34 mouse cellular contexts compared by ENCODE assay signal in the genomic region with DNA sequence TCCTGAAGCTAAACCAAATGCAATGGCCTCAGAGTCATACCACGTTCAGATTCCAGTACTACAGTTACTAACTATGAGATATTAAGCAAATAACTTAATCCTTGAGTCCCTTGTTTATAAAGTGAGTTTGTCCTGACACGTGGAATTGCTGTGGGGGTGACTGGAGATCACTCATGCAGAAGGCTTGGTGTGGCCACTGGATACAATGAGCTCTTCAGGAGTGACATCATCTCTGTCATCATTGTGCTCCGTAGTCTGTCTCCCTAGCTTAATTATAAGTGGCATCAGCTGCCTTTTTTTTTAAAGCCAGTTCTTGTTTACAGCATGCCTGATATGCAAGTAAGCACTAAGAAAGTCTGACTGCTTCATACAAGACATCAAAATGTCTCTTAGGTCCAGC.
"Had no signal": no experiment of that assay in that cellular context is flagged by ENCODE, and none has a peak within 500 bp of the region (broad histone marks: within the 10 kb centered on the region; RNA-seq: fewer than 3 reads in every experiment).

No protein-coding gene starts in this region.

- H3K36me3 ChIP-seq: heart, embryonic 10.5 days; heart, embryonic 12.5 days; heart, embryonic 13.5 days; heart, embryonic 15.5 days; hindbrain, embryonic 10.5 days; hindbrain, embryonic 12.5 days; hindbrain, embryonic 13.5 days; hindbrain, embryonic 15.5 days; intestine, embryonic 15.5 days; kidney, embryonic 15.5 days had no signal

- H3K9me3 ChIP-seq: heart, embryonic 10.5 days; heart, embryonic 12.5 days; heart, embryonic 13.5 days; heart, embryonic 15.5 days; hindbrain, embryonic 10.5 days; hindbrain, embryonic 12.5 days; hindbrain, embryonic 13.5 days; hindbrain, embryonic 15.5 days; intestine, embryonic 15.5 days; kidney, embryonic 15.5 days had no signal

- ATAC-seq: hindbrain, embryonic 16.5 days; hindbrain, postnatal 0 days; inflammation-experienced regulatory T-cells, adult 6 months; intestine, embryonic 15.5 days; intestine, embryonic 16.5 days; intestine, postnatal 0 days had no signal

- H3K4me2 ChIP-seq: heart, embryonic 11.5 days; heart, embryonic 12.5 days; heart, embryonic 13.5 days; heart, embryonic 15.5 days; hindbrain, embryonic 12.5 days; hindbrain, embryonic 13.5 days; hindbrain, embryonic 15.5 days; intestine, embryonic 15.5 days; kidney, embryonic 15.5 days had no signal

- H3K9ac ChIP-seq: heart, embryonic 12.5 days; heart, embryonic 13.5 days; heart, embryonic 15.5 days; hindbrain, embryonic 12.5 days; hindbrain, embryonic 13.5 days; hindbrain, embryonic 15.5 days; intestine, embryonic 15.5 days; kidney, embryonic 15.5 days had no signal

- H3K27ac ChIP-seq: heart, embryonic 10.5 days; heart, embryonic 13.5 days; heart, embryonic 15.5 days; hindbrain, embryonic 10.5 days; hindbrain, embryonic 12.5 days; hindbrain, embryonic 13.5 days; hindbrain, embryonic 15.5 days; hindbrain, postnatal 0 days; intestine, embryonic 15.5 days; kidney, embryonic 15.5 days; kidney, postnatal 0 days; layer of hippocampus, adult 2 months; left cerebral cortex, adult 2 months had no signal

- H3K4me1 ChIP-seq: hindbrain, embryonic 12.5 days; hindbrain, embryonic 13.5 days; hindbrain, embryonic 15.5 days; intestine, embryonic 15.5 days had no signal

- DNase-seq: heart, postnatal 10 days; heart, postnatal 14 days; heart, postnatal 36 days; kidney, adult 11 months; kidney, adult 18-20 months; kidney, adult 2 months; kidney, adult 8-10 months; kidney, adult 9 months; kidney, postnatal 10 days; kidney, postnatal 14 days; kidney, postnatal 25 days; kidney, postnatal 36 days; kidney, postnatal 4 days; layer of hippocampus, adult 9-11 months; layer of hippocampus, postnatal 36 days had no signal

- H3K27me3 ChIP-seq: heart, embryonic 13.5 days; heart, embryonic 15.5 days; hindbrain, embryonic 12.5 days; intestine, embryonic 15.5 days; kidney, embryonic 15.5 days had no signal

- H3K4me3 ChIP-seq: heart, embryonic 10.5 days; heart, embryonic 12.5 days; heart, embryonic 13.5 days; heart, embryonic 15.5 days; hindbrain, embryonic 10.5 days; hindbrain, embryonic 12.5 days; hindbrain, embryonic 13.5 days; hindbrain, embryonic 15.5 days; intestine, embryonic 15.5 days; kidney, embryonic 15.5 days; layer of hippocampus, adult 2 months; left cerebral cortex, adult 2 months had no signal
